Comparison of ENCODE assay signal across 10 mouse cellular contexts in the genomic region with DNA sequence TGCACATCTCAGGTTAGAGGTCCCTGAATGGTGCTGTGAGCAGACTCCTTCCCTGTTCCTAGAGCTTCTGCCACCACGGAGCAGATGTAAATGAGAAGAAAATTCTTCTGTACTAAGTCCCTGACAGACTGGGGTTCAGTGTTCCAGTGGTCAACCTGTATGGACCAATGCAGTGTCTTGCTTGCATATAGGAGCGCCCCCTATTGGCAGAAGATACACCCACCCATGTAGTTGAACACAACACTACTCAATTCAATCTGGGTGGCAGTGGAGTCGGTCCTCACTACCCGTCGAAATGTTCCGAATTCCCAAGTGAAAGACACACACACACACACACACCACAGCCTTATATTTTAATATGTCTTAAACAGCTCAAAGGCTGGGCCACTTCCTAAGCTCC.
DNase-seq lines count a peak whose midpoint lies in the region; ATAC-seq and TF ChIP-seq lines count a peak whose summit lies in the region.
"Had no signal": no experiment of that assay in that cellular context is flagged by ENCODE, and none has a peak within 500 bp of the region (broad histone marks: within the 10 kb centered on the region; RNA-seq: fewer than 3 reads in every experiment).

No protein-coding gene starts in this region.

- no peaks in the 10 kb centered on the region for H3K79me2 ChIP-seq in MEL (ENCODE audit: control insufficient read depth, insufficient read depth, low read length, poor library complexity)

- WGBS in kidney, adult 2 months, result 82% methylated on average over 6 of the region's 6 CpGs
- WGBS in kidney, embryonic 15.5 days, result 77% methylated on average over 6 of the region's 6 CpGs
- 80% methylated on average over 6 of the region's 6 CpGs for WGBS in stomach, postnatal 0 days

- peak; percentile 38; the same call in 1 of the 2 replicates for TF ChIP-seq CTCF in kidney, adult 2 months (conservative IDR thresholded peaks at IDR 0.05; ENCODE audit: insufficient read depth, insufficient read length, low read depth, low read length)
- TF ChIP-seq CTCF in MEL (IDR thresholded peaks at IDR 0.05 in 2 of 3, conservative IDR thresholded peaks at IDR 0.05 in 1 of 3; ENCODE audit: control insufficient read depth in 1 of 3, insufficient read depth in 1 of 3, low read depth in 2 of 3, low read length in 3 of 3, poor library complexity in 1 of 3, severe bottlenecking in 1 of 3), result peak; percentile 25 to 44 (median 41); a peak in 4 of 6 replicates
- TF ChIP-seq CTCF in stomach, postnatal 0 days (IDR thresholded peaks at IDR 0.05; ENCODE audit: low read depth), result peak; percentile 47

- ATAC-seq in kidney, embryonic 15.5 days (replicated peaks; ENCODE audit: low FRiP score), result no peak
- ATAC-seq in stomach, postnatal 0 days (ENCODE audit: low FRiP score, low TSS enrichment), result no peak
- ATAC-seq: midbrain, embryonic 16.5 days had no signal

- no peaks in the 10 kb centered on the region for H3K4me1 ChIP-seq in kidney, adult 2 months (ENCODE audit: control insufficient read depth, insufficient read depth, low read length)
- H3K4me1 ChIP-seq in kidney, embryonic 15.5 days, result no peaks in the 10 kb centered on the region
- peaks cover 0 to 16% of the 10 kb centered on the region in 2 experiments; a peak in 2 of 4 replicates for H3K4me1 ChIP-seq in MEL (ENCODE audit: control insufficient read depth in 1 of 2, insufficient read depth in 2 of 2, low read length in 2 of 2)
- no peaks in the 10 kb centered on the region for H3K4me1 ChIP-seq in stomach, postnatal 0 days (replicated peaks; ENCODE audit: control insufficient read depth, insufficient read depth)

- no peak for TF ChIP-seq POLR2A in kidney, adult 2 months (IDR thresholded peaks at IDR 0.05; ENCODE audit: low read depth, low read length)
- no peak for TF ChIP-seq POLR2A in MEL (IDR thresholded peaks at IDR 0.05; ENCODE audit: control insufficient read depth in 1 of 2, insufficient read depth in 1 of 2, low read depth in 1 of 2, low read length in 2 of 2, poor library complexity in 1 of 2)

- H3K4me2 ChIP-seq in kidney, embryonic 15.5 days, result no peak overlapping the region
- no peak overlapping the region for H3K4me2 ChIP-seq in stomach, postnatal 0 days (replicated peaks; ENCODE audit: low read depth)

- H3K9me3 ChIP-seq in kidney, embryonic 15.5 days (replicated peaks), result no peaks in the 10 kb centered on the region
- H3K9me3 ChIP-seq in MEL (replicated peaks; ENCODE audit: insufficient read depth, low read length), result no peaks in the 10 kb centered on the region
- no peaks in the 10 kb centered on the region for H3K9me3 ChIP-seq in stomach, postnatal 0 days (ENCODE audit: control insufficient read depth, low read length)

- peak; percentile 21 for TF ChIP-seq RAD21 in MEL (IDR thresholded peaks at IDR 0.05; ENCODE audit: low read depth, low read length)

- DNase-seq in kidney, adult 2 months, result no peak
- peak; percentile 2 to 16 for DNase-seq in spleen, postnatal 10 days (ENCODE audit: low spot score in 2 of 2)
- no peak for DNase-seq in spleen, adult 12 weeks (ENCODE audit: low spot score)
- DNase-seq in MEL (ENCODE audit: low read depth, low spot score), result peak; percentile 15
- DNase-seq in stomach, postnatal 0 days (ENCODE audit: low spot score), result no peak
- DNase-seq in adrenal gland, adult (ENCODE audit: inconsistent age in 2 of 2, low spot score in 1 of 2), result no peak
- DNase-seq: heart, postnatal 10 days; kidney, postnatal 10 days had no signal

- H3K27ac ChIP-seq in kidney, adult 2 months (ENCODE audit: insufficient read depth, low read depth, low read length), result no peak overlapping the region
- H3K27ac ChIP-seq in kidney, embryonic 15.5 days, result no peak overlapping the region
- H3K27ac ChIP-seq in MEL (ENCODE audit: control insufficient read depth, low read depth, low read length), result no peak overlapping the region
- H3K27ac ChIP-seq in stomach, postnatal 0 days (replicated peaks), result no peak overlapping the region

- H3K9ac ChIP-seq in kidney, embryonic 15.5 days, result no peak overlapping the region
- no peak overlapping the region for H3K9ac ChIP-seq in MEL (ENCODE audit: control insufficient read depth, low read depth, low read length, poor library complexity, severe bottlenecking)
- no peak overlapping the region for H3K9ac ChIP-seq in stomach, postnatal 0 days (ENCODE audit: low read length)

- H3K4me3 ChIP-seq in kidney, adult 2 months (ENCODE audit: insufficient read depth, low read depth, low read length), result no peak overlapping the region
- no peak overlapping the region for H3K4me3 ChIP-seq in kidney, embryonic 15.5 days (replicated peaks)
- H3K4me3 ChIP-seq in MEL (ENCODE audit: control insufficient read depth in 1 of 2, insufficient read depth in 1 of 2, low read depth in 2 of 2, low read length in 2 of 2), result no peak overlapping the region
- H3K4me3 ChIP-seq in stomach, postnatal 0 days (ENCODE audit: low read depth, low read length), result no peak overlapping the region

- TF ChIP-seq EP300 in MEL (IDR thresholded peaks at IDR 0.05; ENCODE audit: low read depth in 1 of 2, low read length in 2 of 2), result no peak
- no peak for TF ChIP-seq EP300 in stomach, postnatal 0 days (optimal IDR thresholded peaks at IDR 0.05)

- H3K36me3 ChIP-seq in kidney, adult 2 months (ENCODE audit: control insufficient read depth, insufficient read depth, low read length), result no peaks in the 10 kb centered on the region
- H3K36me3 ChIP-seq in kidney, embryonic 15.5 days, result no peaks in the 10 kb centered on the region
- peaks cover 0 to 2% of the 10 kb centered on the region in 2 experiments; a peak in 1 of 4 replicates for H3K36me3 ChIP-seq in MEL (ENCODE audit: control insufficient read depth in 1 of 2, insufficient read depth in 2 of 2, low read length in 2 of 2)
- no peaks in the 10 kb centered on the region for H3K36me3 ChIP-seq in stomach, postnatal 0 days (ENCODE audit: control insufficient read depth, insufficient read depth, low read length)

- H3K27me3 ChIP-seq in kidney, adult 2 months (replicated peaks; ENCODE audit: control insufficient read depth, insufficient read depth, low read length), result no peaks in the 10 kb centered on the region
- H3K27me3 ChIP-seq in kidney, embryonic 15.5 days, result no peaks in the 10 kb centered on the region
- peaks cover 0 to 2% of the 10 kb centered on the region in 2 experiments; a peak in 1 of 4 replicates for H3K27me3 ChIP-seq in MEL (ENCODE audit: control insufficient read depth in 1 of 2, insufficient read depth in 2 of 2, low read length in 2 of 2)
- H3K27me3 ChIP-seq in stomach, postnatal 0 days (ENCODE audit: control insufficient read depth, insufficient read depth, low read length), result no peaks in the 10 kb centered on the region

TF ChIP-seq in MEL, 35 proteins besides CTCF, POLR2A, EP300 and RAD21:
- TF ChIP-seq BHLHE40 (IDR thresholded peaks at IDR 0.05; ENCODE audit: borderline replicate concordance, low read depth, low read length) (no peak), RCOR1 (IDR thresholded peaks at IDR 0.05; ENCODE audit: low read depth, low read length) (no peak), SMC3 (IDR thresholded peaks at IDR 0.05; ENCODE audit: low read depth, low read length) (peak; percentile 26; the same call in 1 of the 2 replicates), ZC3H11A (IDR thresholded peaks at IDR 0.05; ENCODE audit: low read depth, low read length) (no peak), MYB (IDR thresholded peaks at IDR 0.05; ENCODE audit: low read depth, low read length) (no peak), CHD2 (IDR thresholded peaks at IDR 0.05; ENCODE audit: low read length) (no peak)

Comparison
In these comparisons a context has a peak if more than half of its experiments do, and no peak if none do; other contexts are left out.
1. DNase-seq: peak in spleen, postnatal 10 days (2 of 2) and MEL (single experiment); none in kidney, adult 2 months (single experiment), spleen, adult 12 weeks (single experiment), stomach, postnatal 0 days (single experiment) and adrenal gland, adult (0 of 2).
2. Peak in every context shown above with its lines, with median percentiles within 50 percentile points of each other: CTCF ChIP-seq.